Mouse (Mus musculus) gastrocnemius, postnatal 4 days (tissue): ENCODE measurements around the gene Nek6. TPM values are rescaled to one million over a fixed set of nuclear protein-coding genes. Genes with fewer than 3 reads are reported as not detected.

Experiments used
- DNase-seq, 2 experiments: peaks; one replicate each; pipeline ENCODE4 v3.0.0; 2021 to 2022; ENCODE audit warnings: low spot score in 2 of 2, mixed read lengths in 2 of 2
- long read RNA-seq, 2 experiments: library from polyadenylated mRNA; stranded (forward); transcript quantifications; one replicate each; pipeline ENCODE4 v2.0.0; 2021
- total RNA-seq, 2 experiments: library from RNA; stranded (reverse); gene quantifications; 2 replicates each; pipeline ENCODE4 v1.2.3; 2021

Nek6 gene
- total RNA-seq = 10 to 100 TPM; 21.3 to 26.0 TPM
- long read RNA-seq, experiment 1, full-length matches to known transcripts = 41 of 50 reads
- long read RNA-seq, experiment 1, partial matches to known transcripts = 2 of 50 reads
- long read RNA-seq, experiment 1, other reads (novel, unspliced or antisense) = 7 of 50 reads
- long read RNA-seq, experiment 2, full-length matches to known transcripts = 40 of 43 reads
- long read RNA-seq, experiment 2, partial matches to known transcripts = 2 of 43 reads
- long read RNA-seq, experiment 2, other reads (novel, unspliced or antisense) = 1 of 43 reads

- DNase-seq = peak; percentile 57 to 79
Observed at GRCm38 (mm10) chr2:38511487-38512307, at the start of gene Nek6. TSS of gene Nek6 (plus strand) at chr2:38511643.

- no peak for DNase-seq
Observed at GRCm38 (mm10) chr2:38462323-38462722, 49.1 kb upstream of the Nek6 start.

- DNase-seq = no peak
Observed at GRCm38 (mm10) chr2:38468845-38469244, 42.6 kb upstream of the Nek6 start.

GRCm38 (mm10) chr2:38471745-38472144 lies 39.7 kb upstream of the Nek6 start:
- no peak for DNase-seq

- no peak for DNase-seq
Observed at GRCm38 (mm10) chr2:38472829-38473228, 38.6 kb upstream of the Nek6 start.

- DNase-seq = no peak
Observed at GRCm38 (mm10) chr2:38476871-38477496, 34.5 kb upstream of the Nek6 start.

- DNase-seq = no peak
Observed at GRCm38 (mm10) chr2:38477497-38477873, 34.0 kb upstream of the Nek6 start.

- no peak for DNase-seq
Observed at GRCm38 (mm10) chr2:38478683-38479082, 32.8 kb upstream of the Nek6 start.

- no peak for DNase-seq
Observed at GRCm38 (mm10) chr2:38479541-38479940, 31.9 kb upstream of the Nek6 start.

GRCm38 (mm10) chr2:38481166-38481778 lies 30.2 kb upstream of the Nek6 start:
- DNase-seq = no peak

GRCm38 (mm10) chr2:38482122-38482521 lies 29.3 kb upstream of the Nek6 start:
- DNase-seq = no peak

- DNase-seq = no peak
Observed at GRCm38 (mm10) chr2:38483058-38483704, 28.3 kb upstream of the Nek6 start.

GRCm38 (mm10) chr2:38484556-38484955 lies 26.9 kb upstream of the Nek6 start:
- no peak for DNase-seq

- no peak for DNase-seq
Observed at GRCm38 (mm10) chr2:38485409-38485808, 26.0 kb upstream of the Nek6 start.

- peak in 1 of 2 experiments; percentile 46 for DNase-seq
Observed at GRCm38 (mm10) chr2:38485957-38486931, 25.2 kb upstream of the Nek6 start.

GRCm38 (mm10) chr2:38497594-38497993 lies 13.8 kb upstream of the Nek6 start:
- DNase-seq = no peak

- DNase-seq = no peak
Observed at GRCm38 (mm10) chr2:38501606-38502005, 9.8 kb upstream of the Nek6 start.

- no peak for DNase-seq
Observed at GRCm38 (mm10) chr2:38502123-38502522, 9.3 kb upstream of the Nek6 start.

- DNase-seq = no peak
Observed at GRCm38 (mm10) chr2:38502747-38503146, 8.7 kb upstream of the Nek6 start.

GRCm38 (mm10) chr2:38504311-38504710 lies 7.1 kb upstream of the Nek6 start:
- peak in 1 of 2 experiments; percentile 64 for DNase-seq
